Mouse (Mus musculus) spleen, adult 2 months (tissue): Measurements from ENCODE around the gene Igsf21. TPM values are rescaled to one million over a fixed set of nuclear protein-coding genes. Genes with fewer than 3 reads are reported as not detected.

ENCODE experiments used
- DNase-seq, 2 experiments: peaks; one replicate each; pipeline versions ENCODE4 v3.0.0 to v3.0.0-alpha.2; 2012 to 2021; ENCODE audit warnings: low spot score in 2 of 2, low read depth in 1 of 2
- H3K27ac ChIP-seq: fragments of 200-500 bp; 2 replicates; pipeline ENCODE4 v1.5.1; 2012; ENCODE audit warnings: low read length, inconsistent platforms; ENCODE audit not compliant: insufficient read depth
- H3K27me3 ChIP-seq: fragments of 200-500 bp; 2 replicates; pipeline ENCODE4 v1.6.1; 2012; ENCODE audit warnings: mild to moderate bottlenecking, moderate library complexity, low read length, inconsistent platforms; ENCODE audit not compliant: control insufficient read depth, insufficient read depth
- H3K36me3 ChIP-seq: fragments of 200-500 bp; 2 replicates; pipeline ENCODE4 v1.6.1; 2012; ENCODE audit warnings: mild to moderate bottlenecking, low read length, inconsistent platforms; ENCODE audit not compliant: control insufficient read depth, insufficient read depth
- H3K4me1 ChIP-seq: fragments of 200-500 bp; 2 replicates; pipeline ENCODE4 v1.6.1; 2011; ENCODE audit warnings: inconsistent platforms; ENCODE audit not compliant: control insufficient read depth, insufficient read depth, insufficient read length
- H3K4me3 ChIP-seq: fragments of 200-500 bp; 2 replicates; pipeline ENCODE4 v1.5.1; 2011; ENCODE audit warnings: mild to moderate bottlenecking, inconsistent platforms; ENCODE audit not compliant: insufficient read depth, insufficient read length; ENCODE audit errors: extremely low read depth
- CTCF ChIP-seq: fragments of 200-500 bp; IDR thresholded peaks from 2 replicates; pipeline ENCODE4 v1.5.1; 2011; ENCODE audit warnings: mild to moderate bottlenecking, inconsistent platforms; ENCODE audit not compliant: insufficient read depth, insufficient read length, insufficient replicate concordance; ENCODE audit errors: extremely low read depth
- POLR2A ChIP-seq: fragments of 200-500 bp; IDR thresholded peaks from 2 replicates; pipeline ENCODE4 v1.6.1; 2011; ENCODE audit warnings: low read depth, low read length, inconsistent platforms
- WGBS: fragments of 180-500 bp; shearing (Covaris S2); methylation state at CpG from one replicate; pipeline ENCODE4 v1.1.7; 2018; 5-methylcytosine and 5-hydroxymethylcytosine counted together
- polyA plus RNA-seq: library from polyadenylated mRNA; depleted of rRNA; stranded (reverse); fragments of >200 nt; gene quantifications from 2 replicates; pipeline ENCODE4 v1.2.3, GENCODE M21; 2012

The Igsf21 gene
- polyA plus RNA-seq, 1 experiment = 0.05 TPM

- 27% methylated on average over 11 of the region's 11 CpGs for WGBS
- TF ChIP-seq POLR2A (no peak), CTCF (no peak)
- Histone ChIP-seq H3K4me3 (no peak overlapping the region), H3K27me3 (peaks cover 2% of the 10 kb centered on the region; the same call in 1 of the 2 replicates), H3K36me3 (no peaks in the 10 kb centered on the region), H3K27ac (no peak overlapping the region), H3K4me1 (no peaks in the 10 kb centered on the region)
- DNase-seq = no peak
These were observed 143.9 kb downstream of the Igsf21 start for GRCm38 (mm10) chr4:140102581-140103200.

- Histone ChIP-seq H3K27ac (no peak overlapping the region), H3K4me3 (no peak overlapping the region), H3K36me3 (no peaks in the 10 kb centered on the region), H3K27me3 (peaks cover 2% of the 10 kb centered on the region; the same call in 1 of the 2 replicates), H3K4me1 (no peaks in the 10 kb centered on the region)
- 69% methylated on average over 5 of the region's 5 CpGs for WGBS
- peak in 1 of 2 experiments; percentile 3 for DNase-seq
- peak; percentile 19; the same call in 1 of the 2 replicates for TF ChIP-seq CTCF
- no peak for TF ChIP-seq POLR2A
These were observed 145.5 kb downstream of the Igsf21 start for GRCm38 (mm10) chr4:140101106-140101505.

- Histone ChIP-seq H3K4me1 (no peaks in the 10 kb centered on the region), H3K36me3 (no peaks in the 10 kb centered on the region), H3K4me3 (no peak overlapping the region), H3K27me3 (peaks cover 2% of the 10 kb centered on the region; the same call in 1 of the 2 replicates), H3K27ac (no peak overlapping the region)
- WGBS = 75% methylated on average over 1 of the region's 1 CpGs
- DNase-seq = no peak
- TF ChIP-seq POLR2A (no peak), CTCF (no peak)
These were observed 146.4 kb downstream of the Igsf21 start for GRCm38 (mm10) chr4:140100141-140100540.

GRCm38 (mm10) chr4:140096283-140096682, 150.3 kb downstream of the Igsf21 start:
- TF ChIP-seq POLR2A (no peak), CTCF (no peak)
- no peaks in the 10 kb centered on the region for H3K36me3 ChIP-seq
- H3K27me3 ChIP-seq = no peaks in the 10 kb centered on the region
- no peak overlapping the region for H3K4me3 ChIP-seq
- DNase-seq = no peak
- H3K27ac ChIP-seq = no peak overlapping the region
- WGBS = 58% methylated on average over 2 of the region's 2 CpGs
- H3K4me1 ChIP-seq = no peaks in the 10 kb centered on the region

GRCm38 (mm10) chr4:140094835-140095234, 151.7 kb downstream of the Igsf21 start:
- H3K27me3 ChIP-seq = no peaks in the 10 kb centered on the region
- no peaks in the 10 kb centered on the region for H3K36me3 ChIP-seq
- no peak for TF ChIP-seq CTCF
- no peak overlapping the region for H3K4me3 ChIP-seq
- DNase-seq = no peak
- no peaks in the 10 kb centered on the region for H3K4me1 ChIP-seq
- H3K27ac ChIP-seq = no peak overlapping the region
- WGBS = 56% methylated on average over 2 of the region's 2 CpGs

GRCm38 (mm10) chr4:140092367-140092766, 154.2 kb downstream of the Igsf21 start:
- no peak overlapping the region for H3K4me3 ChIP-seq
- H3K4me1 ChIP-seq = no peaks in the 10 kb centered on the region
- no peaks in the 10 kb centered on the region for H3K27me3 ChIP-seq
- no peak overlapping the region for H3K27ac ChIP-seq
- no peaks in the 10 kb centered on the region for H3K36me3 ChIP-seq
- 87% methylated on average over 11 of the region's 11 CpGs for WGBS
- TF ChIP-seq CTCF (no peak), POLR2A (no peak)
- DNase-seq = no peak

- no peaks in the 10 kb centered on the region for H3K36me3 ChIP-seq
- TF ChIP-seq CTCF (no peak), POLR2A (no peak)
- H3K4me3 ChIP-seq = no peak overlapping the region
- no peaks in the 10 kb centered on the region for H3K4me1 ChIP-seq
- WGBS = 73% methylated on average over 3 of the region's 3 CpGs
- no peak overlapping the region for H3K27ac ChIP-seq
- H3K27me3 ChIP-seq = no peaks in the 10 kb centered on the region
- DNase-seq = no peak
These were observed 154.9 kb downstream of the Igsf21 start for GRCm38 (mm10) chr4:140091693-140092092.
